ENCODE assay signal across 25 mouse cellular contexts in genomic region chr5:45256256-45256999, GRCm38 (mm10).
DNase-seq lines count a peak whose midpoint lies in the region; ATAC-seq and TF ChIP-seq lines count a peak whose summit lies in the region.
"Had no signal": no experiment of that assay in that cellular context is flagged by ENCODE, and none has a peak within 500 bp of the region (broad histone marks: within the 10 kb centered on the region; RNA-seq: fewer than 3 reads in every experiment).

No protein-coding gene starts in this region.

- peak; percentile 6 for DNase-seq in adrenal gland, adult 2 months
- DNase-seq in adrenal gland, postnatal 10 days, result no peak
- DNase-seq in kidney, adult 9 months, result peak; percentile 9
- no peak for DNase-seq in kidney, adult 8-10 months
- DNase-seq in kidney, postnatal 0 days (ENCODE audit: low spot score), result peak; percentile 79
- DNase-seq in spleen, adult 18-20 months, result no peak
- no peak for DNase-seq in frontal cortex, postnatal 25 days (ENCODE audit: low spot score in 2 of 2)
- DNase-seq: adrenal gland, postnatal 36 days; cerebellum, adult 18-20 months; left cerebral cortex, postnatal 4 days; liver, embryonic 13.5 days; lung, adult 2 months; lung, postnatal 10 days; midbrain, embryonic 14.5 days; right cerebral cortex, postnatal 25 days; thymus, postnatal 14 days had no signal

- no peak overlapping the region for H3K4me2 ChIP-seq in kidney, postnatal 0 days (ENCODE audit: low read length)
- H3K4me2 ChIP-seq: embryonic facial prominence, embryonic 13.5 days; heart, embryonic 15.5 days; liver, embryonic 13.5 days had no signal

- H3K4me1 ChIP-seq in kidney, postnatal 0 days (replicated peaks; ENCODE audit: insufficient read depth, low read length), result no peaks in the 10 kb centered on the region
- H3K4me1 ChIP-seq: embryonic facial prominence, embryonic 13.5 days; forebrain, embryonic 10.5 days; heart, embryonic 10.5 days; heart, embryonic 15.5 days; liver, embryonic 13.5 days had no signal

- no peak overlapping the region for H3K27ac ChIP-seq in kidney, postnatal 0 days
- H3K27ac ChIP-seq: embryonic facial prominence, embryonic 13.5 days; forebrain, embryonic 10.5 days; heart, embryonic 10.5 days; heart, embryonic 15.5 days; layer of hippocampus, adult 2 months; liver, embryonic 13.5 days; macrophage had no signal

- no peak for TF ChIP-seq CTCF in kidney, postnatal 0 days (IDR thresholded peaks at IDR 0.05; ENCODE audit: low read depth)

- no peak for ATAC-seq in kidney, postnatal 0 days (replicated peaks; ENCODE audit: low FRiP score, low read depth)
- ATAC-seq: forebrain, embryonic 16.5 days; intestine, embryonic 16.5 days had no signal

- H3K4me3 ChIP-seq in kidney, postnatal 0 days (replicated peaks; ENCODE audit: low read depth, low read length), result no peak overlapping the region
- H3K4me3 ChIP-seq: embryonic facial prominence, embryonic 13.5 days; forebrain, embryonic 10.5 days; heart, embryonic 10.5 days; heart, embryonic 15.5 days; layer of hippocampus, adult 2 months; liver, embryonic 13.5 days had no signal

- H3K36me3 ChIP-seq in kidney, postnatal 0 days (ENCODE audit: insufficient read depth, low read length), result no peaks in the 10 kb centered on the region
- H3K36me3 ChIP-seq: embryonic facial prominence, embryonic 13.5 days; forebrain, embryonic 10.5 days; heart, embryonic 10.5 days; heart, embryonic 15.5 days; liver, embryonic 13.5 days had no signal

- no peak overlapping the region for H3K9ac ChIP-seq in kidney, postnatal 0 days (ENCODE audit: low read depth, low read length)
- H3K9ac ChIP-seq: embryonic facial prominence, embryonic 13.5 days; heart, embryonic 15.5 days; liver, embryonic 13.5 days had no signal

- H3K9me3 ChIP-seq in kidney, postnatal 0 days (replicated peaks; ENCODE audit: low read length), result no peaks in the 10 kb centered on the region
- H3K9me3 ChIP-seq: embryonic facial prominence, embryonic 13.5 days; forebrain, embryonic 10.5 days; heart, embryonic 10.5 days; heart, embryonic 15.5 days; liver, embryonic 13.5 days had no signal

- H3K27me3 ChIP-seq in kidney, postnatal 0 days (ENCODE audit: insufficient read depth, low read length), result no peaks in the 10 kb centered on the region
- H3K27me3 ChIP-seq: CH12.LX; embryonic facial prominence, embryonic 13.5 days; heart, embryonic 15.5 days; liver, embryonic 13.5 days had no signal

- WGBS in kidney, postnatal 0 days, result 14% methylated on average over 9 of the region's 9 CpGs

Comparison
In these comparisons a context has a peak if more than half of its experiments do, and no peak if none do; other contexts are left out.
1. DNase-seq: peak in adrenal gland, adult 2 months (single experiment), kidney, adult 9 months (single experiment) and kidney, postnatal 0 days (single experiment); none in adrenal gland, postnatal 10 days (single experiment), kidney, adult 8-10 months (0 of 2), spleen, adult 18-20 months (0 of 2) and frontal cortex, postnatal 25 days (0 of 2).